Mouse (Mus musculus) lung, adult 18-20 months (tissue): ENCODE data around the gene Pgm3.
"Not testable (repeated sequence)": the region's sequence is repeated elsewhere in the genome, so short reads cannot be mapped to it uniquely, and the experiment has no call there.

Experiments used
- DNase-seq, 2 experiments: peaks; one replicate each; pipeline ENCODE4 v3.0.0; 2022; ENCODE audit warnings: mixed read lengths in 2 of 2

The Pgm3 gene

DNA sequence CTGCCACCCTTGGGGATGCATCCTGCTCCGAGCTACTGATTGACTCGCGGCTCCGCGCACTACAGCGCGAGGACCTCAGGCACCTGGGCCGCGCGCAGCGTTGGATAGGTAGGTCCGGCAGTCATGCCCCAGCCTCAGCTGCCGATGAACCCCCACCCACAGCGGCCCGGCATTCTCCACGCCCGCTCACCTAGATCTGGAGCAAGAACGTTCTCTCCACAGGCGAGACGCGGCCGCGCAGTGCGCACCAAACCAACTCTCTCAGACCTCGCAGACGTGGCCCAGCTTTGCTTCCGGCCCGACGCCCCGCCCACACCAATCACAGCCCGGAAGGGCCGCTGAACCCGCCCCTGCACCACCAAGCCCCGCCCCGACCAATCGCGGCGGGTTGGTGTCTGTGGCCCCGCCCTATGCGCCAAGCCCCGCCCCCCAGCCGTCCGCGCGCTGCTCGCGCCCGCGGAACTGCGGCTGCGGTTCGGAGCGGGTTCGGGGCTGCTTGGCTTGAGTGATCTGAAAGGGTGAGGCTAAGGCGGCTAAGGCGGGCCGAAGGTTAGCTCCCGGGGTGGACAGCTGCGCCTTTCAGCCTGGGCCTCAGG is at the start of gene Pgm3, which contains the start of gene Rwdd2a:
Pgm3 (minus strand) TSS at position 303 of the 596 bp plus-strand sequence.
Rwdd2a (plus strand) TSS at position 452 of the 596 bp plus-strand sequence.
- DNase-seq, result peak; percentile 95 to 96

DNA sequence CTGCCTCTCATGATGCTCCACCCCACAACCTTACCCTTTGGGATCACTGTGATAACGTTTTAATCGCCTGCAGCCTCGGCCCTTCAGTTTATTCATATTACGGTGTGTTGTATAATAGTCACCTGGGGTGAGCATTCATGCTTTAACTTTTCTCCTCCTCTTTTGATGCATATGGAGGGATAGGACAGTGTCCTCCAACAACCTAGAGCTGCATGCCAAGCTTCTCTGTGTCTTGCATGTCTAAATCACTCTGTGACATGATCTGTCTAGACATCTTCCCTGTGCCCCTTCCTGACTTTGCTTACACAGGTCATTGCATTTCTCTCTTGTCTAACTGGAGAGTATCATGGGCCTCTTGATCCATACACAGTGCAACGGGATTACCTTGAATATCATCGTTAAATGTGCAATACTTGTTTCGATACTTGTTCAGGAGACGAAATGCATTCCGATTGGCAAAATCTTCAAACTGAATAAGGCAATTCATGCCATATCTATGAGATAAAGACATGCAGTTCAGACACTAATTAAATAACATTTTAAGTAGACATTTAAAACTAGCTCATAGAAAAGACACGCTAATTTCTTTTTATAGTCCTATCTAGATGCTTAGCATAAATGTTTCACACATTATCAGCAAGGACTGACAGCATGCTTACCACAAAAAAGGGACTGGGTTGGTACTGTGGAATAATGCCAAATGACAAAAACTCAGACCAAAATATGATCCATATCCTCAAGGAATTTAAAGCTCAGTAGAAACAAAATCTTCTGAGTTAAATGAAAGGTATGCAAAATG is 47.9 kb upstream of the Pgm3 start:
- DNase-seq, result no peak

DNA sequence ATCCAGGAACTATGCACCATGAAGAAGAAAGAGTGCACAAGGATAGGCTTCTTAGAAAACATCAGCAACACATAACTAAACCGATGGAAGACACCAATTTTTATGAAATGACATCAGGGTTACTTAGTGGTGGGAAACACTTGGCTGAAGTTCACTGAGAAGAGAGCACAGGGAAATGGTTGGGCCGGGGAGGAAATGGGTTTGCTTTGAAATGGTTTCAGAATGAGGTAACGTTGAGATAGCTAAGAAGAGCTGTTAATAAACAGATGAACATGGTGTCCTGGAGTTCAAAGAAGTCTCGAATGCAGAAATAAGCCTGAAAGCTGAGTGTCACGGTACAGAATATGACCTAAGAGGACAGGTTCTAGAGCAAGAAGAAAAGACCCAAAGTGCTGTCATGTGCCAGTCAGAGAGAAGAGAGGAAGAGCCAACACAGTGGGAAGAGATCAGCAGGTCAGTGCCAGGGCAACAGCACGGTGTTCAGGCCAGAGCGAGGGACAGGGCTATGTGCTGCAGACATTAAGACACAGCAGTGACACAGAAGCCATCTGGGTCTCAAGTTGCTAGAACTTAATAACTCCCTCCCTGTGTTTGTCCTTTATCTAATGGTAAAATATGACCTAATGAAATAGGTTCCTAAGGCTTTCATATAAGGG is 46.3 kb upstream of the Pgm3 start:
- DNase-seq, result no peak

DNA sequence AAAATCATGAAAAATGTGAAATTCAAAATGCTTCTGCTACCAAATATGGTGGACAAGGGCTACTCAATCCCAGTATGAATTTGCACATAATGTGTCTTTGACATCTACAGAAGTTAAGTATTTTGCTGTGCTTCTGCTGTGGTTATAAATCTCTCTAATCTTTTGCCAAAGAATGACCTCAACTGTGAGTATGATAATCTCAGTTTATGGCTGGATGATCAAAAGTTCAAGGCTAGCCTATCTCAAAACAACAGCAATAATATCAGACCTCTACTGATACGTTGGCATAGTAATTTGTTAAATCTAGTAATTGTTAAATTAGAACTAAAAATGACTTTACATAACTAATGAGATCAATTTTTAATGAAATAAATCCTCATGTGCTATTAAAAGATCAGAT is 44.1 kb upstream of the Pgm3 start:
- no peak for DNase-seq

DNA sequence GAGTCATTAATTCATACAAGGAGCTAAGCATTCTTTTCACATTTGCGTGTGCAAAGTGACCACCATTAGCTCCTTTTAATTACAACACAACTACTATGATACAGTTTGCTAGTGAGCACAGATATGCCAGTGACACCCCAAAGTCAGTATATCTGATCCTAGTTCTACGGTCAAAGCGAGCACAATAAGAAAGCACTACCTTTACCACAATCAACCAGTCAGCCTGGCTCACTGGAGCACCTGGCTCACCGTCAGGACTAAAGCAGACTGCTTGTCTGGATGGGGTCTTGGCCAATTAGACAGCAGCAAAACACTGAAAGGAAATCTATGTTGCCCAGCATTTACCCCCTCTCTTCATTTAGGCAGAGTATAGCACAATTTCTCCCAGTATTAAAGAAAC is 40.4 kb upstream of the Pgm3 start:
- no peak for DNase-seq

DNA sequence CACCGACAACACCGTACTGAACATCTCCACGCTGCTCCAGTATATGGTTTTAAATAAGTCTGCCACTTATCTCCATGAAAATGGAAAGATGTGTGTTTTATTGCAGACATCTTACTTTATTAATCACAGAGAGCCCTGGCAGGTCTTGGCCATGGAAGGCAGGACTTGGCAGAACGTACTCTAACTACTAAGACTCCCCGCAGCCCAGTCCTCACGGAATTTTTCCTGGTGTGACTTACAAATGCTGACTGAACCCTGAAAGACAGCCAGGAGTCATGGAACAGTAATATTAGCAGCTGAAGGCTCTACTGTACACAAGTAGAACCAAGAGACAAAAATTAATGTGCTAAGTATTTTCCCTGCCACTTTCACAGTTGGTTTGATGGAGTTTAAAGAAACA is 34.1 kb upstream of the Pgm3 start:
- no peak for DNase-seq

DNA sequence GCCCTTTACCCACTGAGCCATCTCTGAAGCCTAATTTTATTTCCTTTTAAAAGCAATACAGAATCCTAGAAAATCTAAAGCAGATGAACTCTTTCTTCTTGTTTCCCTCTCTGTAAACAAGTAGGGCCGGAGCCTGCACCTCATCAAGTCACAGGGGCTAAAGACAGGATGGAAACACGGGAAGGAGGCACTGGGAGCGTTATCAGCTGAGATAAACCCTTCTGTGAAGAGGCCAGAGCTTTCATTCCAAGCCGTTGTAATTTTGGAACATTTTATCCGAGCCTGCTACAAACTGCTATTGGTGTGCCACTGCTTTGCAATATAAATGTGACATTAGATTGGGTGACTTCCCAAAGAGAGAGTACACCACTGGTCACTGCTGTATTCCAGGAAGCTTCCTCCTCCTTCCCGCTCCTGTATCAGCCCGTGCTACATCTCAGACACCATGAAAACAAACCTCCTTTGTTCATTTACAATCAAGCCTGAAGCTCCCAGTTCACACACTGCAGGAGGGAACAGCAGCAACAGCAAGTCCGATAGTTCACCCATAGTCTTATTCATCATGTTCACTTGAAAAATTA is 28.2 kb upstream of the Pgm3 start:
- DNase-seq, result no peak

DNA sequence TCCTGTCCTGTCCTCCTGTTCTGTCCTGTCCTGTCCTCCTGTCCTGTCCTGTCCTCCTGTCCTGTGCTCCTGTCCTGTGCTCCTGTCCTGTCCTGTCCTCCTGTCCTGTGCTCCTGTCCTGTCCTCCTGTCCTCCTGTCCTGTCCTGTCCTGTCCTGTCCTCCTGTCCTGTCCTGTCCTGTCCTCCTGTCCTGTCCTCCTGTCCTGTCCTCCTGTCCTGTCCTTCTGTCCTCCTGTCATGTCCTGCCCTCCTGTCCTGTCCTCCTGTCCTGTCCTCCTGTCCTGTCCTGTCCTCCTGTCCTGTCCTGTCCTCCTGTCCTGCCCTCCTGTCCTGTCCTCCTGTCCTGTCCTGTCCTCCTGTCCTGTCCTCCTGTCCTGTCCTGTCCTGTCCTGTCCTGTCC is 25.3 kb upstream of the Pgm3 start:
- not testable (repeated sequence) for DNase-seq

DNA sequence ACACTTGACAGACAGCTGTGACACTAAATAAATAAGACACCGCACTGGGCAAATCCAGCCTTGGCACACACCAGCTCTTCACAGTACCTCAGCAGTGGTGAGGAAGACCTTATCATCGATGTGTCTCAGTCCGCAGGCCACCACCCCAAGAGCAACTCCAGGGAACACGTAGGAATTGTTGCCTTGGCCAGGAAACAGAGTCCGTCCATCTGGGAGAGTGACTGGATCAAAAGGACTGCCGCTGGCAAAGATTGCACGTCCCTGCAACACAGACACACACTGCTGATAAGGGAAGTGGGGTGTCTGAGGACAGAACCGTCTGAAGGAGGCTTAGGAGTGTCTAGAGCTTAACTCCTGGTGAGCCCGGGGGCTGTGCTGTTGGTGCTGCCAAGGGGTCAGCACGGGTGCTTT is 22.7 kb upstream of the Pgm3 start:
- not testable (repeated sequence) for DNase-seq

DNA sequence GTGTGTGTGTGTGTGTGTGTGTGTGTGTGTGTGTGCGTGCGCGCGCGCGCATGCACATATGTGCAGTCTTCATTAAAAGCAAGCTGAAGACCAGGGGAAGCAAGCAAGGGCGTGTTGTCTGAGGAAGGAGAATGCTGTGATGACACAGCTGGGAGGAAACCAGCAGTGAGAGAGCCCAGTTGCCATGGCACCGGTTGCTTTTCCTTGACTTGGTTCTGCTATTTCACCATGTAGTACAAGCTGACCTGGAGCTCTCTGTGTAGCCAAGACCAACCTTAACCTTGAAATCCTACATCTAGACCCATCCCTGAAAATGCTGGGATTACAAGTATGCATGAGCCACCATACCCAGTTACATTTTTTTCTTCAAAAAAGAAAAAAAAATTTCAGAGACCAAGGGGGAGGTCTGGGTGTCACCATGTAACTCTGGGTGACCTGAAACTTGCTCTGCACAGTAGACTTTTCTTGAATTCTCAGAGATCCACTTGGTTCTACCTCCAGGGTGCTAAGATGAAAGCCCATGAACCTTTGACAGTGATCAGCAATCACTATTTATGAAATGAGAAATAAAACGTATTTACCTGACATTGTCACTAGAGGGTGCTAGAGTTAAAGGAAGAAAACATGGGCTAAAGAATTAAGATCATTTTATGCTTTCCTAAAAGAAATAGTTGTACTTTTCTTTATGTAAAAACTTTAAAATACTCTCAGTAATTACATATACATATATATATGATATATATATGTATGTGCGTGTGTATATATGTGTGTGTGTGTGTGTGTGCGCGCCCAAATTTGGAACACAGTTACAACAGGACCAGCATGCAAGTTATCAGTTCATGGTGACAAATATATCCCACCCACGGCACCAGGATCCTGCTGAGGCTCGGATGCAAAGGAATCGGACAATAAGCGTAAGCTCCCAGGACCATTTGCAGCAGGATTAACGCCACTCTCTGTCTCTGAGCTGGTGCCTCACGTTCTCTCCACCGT is 21.3 kb upstream of the Pgm3 start:
- DNase-seq, result peak in 1 of 2 experiments; percentile 15

DNA sequence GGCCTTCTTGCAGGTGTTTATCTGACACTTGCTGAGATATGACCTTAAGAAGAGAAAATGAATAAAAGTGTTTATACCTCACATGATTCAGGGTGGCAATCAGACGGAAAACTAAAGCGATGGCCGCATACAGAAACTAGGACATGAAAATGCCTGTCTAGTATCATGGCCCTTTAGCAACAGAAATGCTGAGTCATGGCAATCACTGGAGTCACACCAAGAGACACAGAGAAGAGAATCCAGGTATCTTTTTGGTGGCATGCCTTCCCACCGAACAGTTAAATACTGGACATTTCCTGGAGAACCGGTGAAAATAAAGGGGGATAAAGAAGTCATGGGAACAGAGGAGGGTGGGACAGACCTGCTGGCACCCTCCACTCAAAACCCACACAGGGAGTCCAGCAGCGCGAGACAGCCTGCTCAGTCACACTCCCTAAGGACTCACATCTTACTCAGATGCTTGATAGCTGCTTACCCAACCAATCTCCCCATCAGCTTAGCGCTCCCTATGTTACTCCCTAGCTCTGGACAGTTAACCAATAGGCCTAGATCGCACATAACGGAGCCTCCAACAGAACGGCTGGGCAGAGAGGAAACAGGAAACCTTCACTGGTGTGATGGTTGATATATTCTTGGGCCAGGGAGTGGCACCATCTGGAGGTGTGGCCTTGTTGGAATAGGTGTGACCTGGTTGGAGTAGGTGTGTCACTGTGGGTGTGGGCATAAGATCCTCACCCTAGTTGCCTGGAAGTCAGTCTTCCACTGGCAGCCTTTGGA is 15.6 kb upstream of the Pgm3 start:
- DNase-seq, result no peak

DNA sequence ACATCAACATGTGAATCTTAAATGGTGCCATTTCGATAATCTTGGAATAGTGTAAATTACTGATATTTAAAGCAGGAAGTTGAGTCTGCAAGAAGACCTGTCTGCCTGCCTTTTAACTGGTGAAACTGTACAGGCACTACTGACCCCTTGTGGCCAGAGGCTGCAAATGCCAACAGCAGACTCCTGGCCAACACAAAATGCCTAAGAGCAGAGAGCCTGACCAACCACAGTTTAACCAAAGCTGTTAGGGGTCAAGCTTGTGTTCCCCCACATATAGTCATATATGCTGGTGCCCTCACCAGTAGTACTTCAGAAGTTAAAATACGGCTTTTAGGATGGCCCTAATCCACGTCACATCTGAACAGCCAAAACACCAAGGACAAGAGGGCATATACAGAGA is 12.1 kb upstream of the Pgm3 start:
- DNase-seq, result peak; percentile 59 to 64

DNA sequence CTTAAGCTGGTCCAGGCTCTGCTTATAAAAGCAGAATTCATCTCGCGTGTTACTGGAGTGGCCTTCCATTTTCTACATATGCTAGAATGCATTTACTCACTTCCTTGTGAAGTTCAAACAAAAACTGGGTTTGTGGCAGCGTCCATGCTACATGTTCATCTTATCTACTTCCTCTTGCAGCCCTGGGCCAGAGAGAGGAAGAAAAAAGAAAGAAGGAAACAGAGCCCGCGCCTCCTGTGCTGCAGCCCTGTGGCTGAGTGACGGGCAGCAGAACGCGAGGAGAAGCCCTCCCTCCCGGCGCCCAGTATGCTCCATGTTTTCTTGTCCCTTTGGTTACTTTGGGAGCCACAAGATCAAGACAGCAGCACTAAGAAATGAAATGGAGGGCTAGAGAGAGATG is 8.0 kb upstream of the Pgm3 start:
- no peak for DNase-seq

DNA sequence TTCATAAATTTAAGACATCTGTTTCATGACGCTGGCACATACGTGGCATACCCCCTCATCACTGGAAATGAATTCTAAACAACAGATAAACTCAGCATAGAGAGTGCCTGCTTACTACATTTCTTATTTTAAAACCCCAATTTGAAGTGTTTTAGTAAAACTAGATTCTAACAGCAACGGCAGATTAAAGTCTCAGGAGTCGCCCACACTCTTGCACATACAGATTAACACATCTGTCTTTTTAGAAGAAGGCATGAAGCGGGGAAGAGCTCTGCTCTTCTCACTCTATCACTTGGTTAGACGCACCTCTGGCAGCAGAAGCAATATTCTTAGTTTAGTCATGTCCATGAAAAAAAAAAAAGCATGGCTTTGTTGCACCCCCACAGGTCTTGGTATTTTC is 3.5 kb upstream of the Pgm3 start:
- no peak for DNase-seq

DNA sequence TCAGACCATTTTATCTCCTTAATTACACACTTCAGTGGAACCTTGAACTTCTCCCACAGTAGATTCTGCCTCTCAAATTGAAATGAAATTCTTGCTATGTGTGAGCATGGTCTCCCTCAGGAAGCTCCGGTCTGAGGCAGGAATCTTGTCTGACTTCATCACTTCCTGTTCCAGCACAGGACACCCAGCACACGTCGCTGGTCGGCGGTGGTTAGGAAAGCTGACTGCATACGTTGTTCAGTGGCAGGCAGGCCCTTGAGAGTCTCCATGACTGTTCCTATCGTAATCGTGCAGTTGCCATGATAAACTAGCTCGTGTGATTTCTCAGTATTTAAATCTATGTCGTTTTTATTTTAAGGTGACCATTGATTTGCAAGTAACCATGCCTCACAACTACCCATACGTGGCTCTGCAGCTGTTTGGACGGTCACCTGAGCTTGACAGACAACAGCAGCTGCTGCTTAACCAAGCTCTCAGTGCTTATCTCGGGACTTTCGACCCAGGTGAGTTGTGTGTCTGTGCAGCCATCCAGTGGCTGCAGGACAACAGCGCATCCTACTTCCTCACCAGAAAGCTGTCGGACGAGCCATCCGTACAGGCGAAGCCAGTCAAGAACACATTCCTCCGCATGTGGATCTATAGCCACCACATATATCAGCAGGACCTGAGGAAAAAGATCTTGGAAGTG is 2.1 kb upstream of the Pgm3 start:
- DNase-seq, result no peak

DNA sequence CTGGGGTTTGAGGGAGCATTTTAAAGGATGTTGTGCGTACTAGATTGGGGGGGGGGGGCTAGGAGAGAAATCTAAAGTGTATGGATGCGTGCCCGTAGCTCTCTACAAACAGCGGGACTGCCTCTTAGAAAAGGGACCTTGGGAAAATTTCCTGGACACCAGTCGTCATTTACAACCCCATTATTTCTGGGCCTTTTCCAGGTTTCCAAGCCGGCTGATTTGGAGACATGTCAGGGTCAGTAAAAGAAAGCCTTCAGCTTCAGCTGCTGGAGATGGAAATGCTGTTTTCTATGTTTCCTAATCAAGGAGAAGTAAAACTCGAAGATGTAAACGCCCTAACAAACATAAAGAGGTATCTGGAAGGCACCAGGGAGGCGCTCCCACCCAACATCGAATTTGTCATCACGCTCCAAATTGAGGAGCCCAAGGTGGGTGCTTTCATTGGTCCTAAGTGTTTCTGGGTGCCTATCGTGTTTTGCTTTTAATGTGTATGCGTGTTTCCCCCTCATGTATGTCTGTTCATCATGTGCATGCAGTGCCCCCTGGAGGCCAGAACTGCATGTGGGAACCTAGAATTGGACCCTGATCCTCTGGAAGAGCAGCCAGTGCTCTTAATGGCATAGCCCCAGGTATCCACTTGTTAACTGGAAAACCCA is 1.1 kb upstream of the Pgm3 start:
- peak; percentile 82 to 84 for DNase-seq

DNA sequence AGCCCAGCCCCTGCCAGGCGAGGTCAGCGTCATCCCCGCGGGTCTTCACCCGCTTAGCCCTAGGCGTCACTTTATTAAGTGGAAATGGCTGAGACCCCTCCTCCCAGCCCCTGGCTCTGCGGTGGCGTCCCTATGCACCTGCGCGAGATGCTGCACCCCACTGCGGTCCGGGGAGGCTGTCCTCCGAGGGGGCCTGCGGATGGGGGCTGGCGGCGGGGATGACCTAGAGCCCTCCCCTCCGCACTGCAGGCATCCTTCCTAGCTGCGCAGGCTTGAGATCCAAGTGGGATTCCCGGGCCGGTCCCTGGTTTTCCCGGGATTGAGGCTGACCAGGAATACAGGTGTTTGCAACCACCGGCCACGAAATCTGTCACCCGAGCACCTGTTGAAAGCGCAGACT is 554 bp upstream of the Pgm3 start:
- DNase-seq, result no peak

DNA sequence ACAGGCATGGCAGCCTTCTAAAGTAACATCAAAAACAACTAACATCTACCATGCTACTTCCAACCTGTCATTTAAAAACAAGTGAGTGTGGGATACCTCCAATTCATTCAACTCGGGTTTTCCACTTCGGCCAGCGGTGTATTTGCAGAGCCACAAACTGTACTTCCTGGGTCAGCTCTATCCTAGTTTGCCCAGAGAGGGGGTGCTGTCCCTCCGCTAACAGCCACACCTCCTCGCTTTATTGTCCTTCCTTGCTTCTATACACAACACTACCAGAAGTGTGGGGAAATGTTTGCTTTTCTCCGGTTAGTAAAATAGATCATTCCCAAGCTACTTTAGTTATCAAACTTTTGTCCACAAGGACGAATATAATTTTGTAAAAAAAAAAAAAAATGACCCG is 696 bp downstream of the Pgm3 start:
- peak; percentile 17 to 40 for DNase-seq

DNA sequence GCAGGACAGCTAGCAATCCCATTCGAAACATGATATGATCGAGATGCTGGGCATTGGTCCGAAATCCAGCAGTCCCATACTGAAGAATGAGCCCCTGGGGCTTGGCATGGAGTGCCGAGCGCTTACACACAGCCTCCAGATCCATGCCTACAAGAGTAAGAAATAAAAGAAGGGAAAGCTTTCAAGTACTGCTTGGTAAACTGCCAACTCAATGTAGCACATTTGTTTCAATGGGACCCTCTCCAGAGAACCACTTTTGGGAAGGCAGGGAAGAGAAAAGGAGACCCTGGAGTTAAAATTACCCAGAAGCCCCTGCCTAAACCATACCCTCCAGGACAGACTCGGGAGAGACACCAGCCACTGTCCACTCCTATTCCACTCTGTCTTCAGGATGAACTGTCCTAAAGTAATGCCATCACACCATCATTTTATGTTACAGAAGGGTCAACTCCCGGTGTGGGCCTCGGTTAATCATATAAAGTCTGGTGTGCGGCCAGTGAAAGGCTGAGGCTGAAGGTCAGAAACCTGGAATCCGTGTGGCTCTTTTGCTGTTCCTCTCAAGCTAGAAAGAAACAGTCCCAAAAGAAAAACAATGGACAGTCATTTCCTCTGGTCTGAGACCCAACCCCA is 1.3 kb downstream of the Pgm3 start:
- DNase-seq, result no peak
